8 mouse cellular contexts compared by ENCODE assay signal in genomic region chr11:3288521-3289301, GRCm38 (mm10). TPM values are rescaled to one million over a fixed set of nuclear protein-coding genes. Genes with fewer than 3 reads are reported as not detected.
A peak's percentile ranks its signal among the peaks of the same experiment; 100 is the strongest.
DNase-seq lines count a peak whose midpoint lies in the region; ATAC-seq and TF ChIP-seq lines count a peak whose summit lies in the region.

Patz1 (plus strand) TSS chr11:3288874.

- H3K9ac ChIP-seq in heart, embryonic 13.5 days, result peak within 1 kb of the TSS; percentile 98
- H3K9ac ChIP-seq in kidney, embryonic 15.5 days, result peak within 1 kb of the TSS; percentile 99
- peak within 1 kb of the TSS; percentile 84 for H3K9ac ChIP-seq in midbrain, postnatal 0 days (replicated peaks; ENCODE audit: low read length, poor library complexity, severe bottlenecking)
- peak within 1 kb of the TSS; percentile 92 for H3K9ac ChIP-seq in stomach, embryonic 15.5 days

- whole genome bisulfite sequencing in heart, embryonic 13.5 days, result under 1% methylated on average over 41 of the region's 41 CpGs
- WGBS in kidney, embryonic 15.5 days, result under 1% methylated on average over 41 of the region's 41 CpGs
- WGBS in midbrain, postnatal 0 days, result under 1% methylated on average over 41 of the region's 41 CpGs
- under 1% methylated on average over 41 of the region's 41 CpGs for WGBS in stomach, embryonic 15.5 days

- H3K27me3 ChIP-seq in E14TG2a.4 (ENCODE audit: insufficient read depth, low read length), result no peaks in the 10 kb centered on the region
- no peaks in the 10 kb centered on the region for H3K27me3 ChIP-seq in heart, embryonic 13.5 days (replicated peaks)
- H3K27me3 ChIP-seq in kidney, embryonic 15.5 days, result no peaks in the 10 kb centered on the region
- no peaks in the 10 kb centered on the region for H3K27me3 ChIP-seq in midbrain, postnatal 0 days (ENCODE audit: insufficient read depth, low read length)
- no peaks in the 10 kb centered on the region for H3K27me3 ChIP-seq in stomach, embryonic 15.5 days (replicated peaks)

- peak within 1 kb of the TSS; percentile 96 for H3K27ac ChIP-seq in embryonic fibroblast, embryonic 13.5 days (ENCODE audit: insufficient read depth, low read length)
- H3K27ac ChIP-seq in heart, embryonic 13.5 days (replicated peaks), result peak within 1 kb of the TSS; percentile 100
- peak within 1 kb of the TSS; percentile 100 for H3K27ac ChIP-seq in kidney, embryonic 15.5 days
- peak within 1 kb of the TSS; percentile 100 for H3K27ac ChIP-seq in midbrain, postnatal 0 days (ENCODE audit: low read depth, low read length)
- peak within 1 kb of the TSS; percentile 100 for H3K27ac ChIP-seq in stomach, embryonic 15.5 days

- DNase-seq in adrenal gland, postnatal 4 days (ENCODE audit: low spot score in 2 of 2), result peak in 1 of 2 experiments; percentile 28
- DNase-seq in liver, result peak; percentile 72
- peak; percentile 70 for DNase-seq in midbrain, postnatal 0 days (ENCODE audit: low spot score)

- H3K4me3 ChIP-seq in E14TG2a.4 (replicated peaks; ENCODE audit: low read length), result peak within 1 kb of the TSS; percentile 94
- peak within 1 kb of the TSS; percentile 91 for H3K4me3 ChIP-seq in embryonic fibroblast, embryonic 13.5 days (ENCODE audit: insufficient read depth, low read length)
- peak within 1 kb of the TSS; percentile 69 for H3K4me3 ChIP-seq in heart, embryonic 13.5 days
- peak within 1 kb of the TSS; percentile 85 for H3K4me3 ChIP-seq in kidney, embryonic 15.5 days (replicated peaks)
- H3K4me3 ChIP-seq in midbrain, postnatal 0 days (ENCODE audit: low read depth, low read length), result peak within 1 kb of the TSS; percentile 79
- peak within 1 kb of the TSS; percentile 85 for H3K4me3 ChIP-seq in stomach, embryonic 15.5 days (replicated peaks)

- TF ChIP-seq POLR2A in embryonic fibroblast, embryonic 13.5 days (IDR thresholded peaks at IDR 0.05; ENCODE audit: low read depth, low read length), result peak; percentile 88

- H3K36me3 ChIP-seq in E14TG2a.4 (ENCODE audit: insufficient read depth, low read length), result peaks cover 23% of the 10 kb centered on the region
- peaks cover 13% of the 10 kb centered on the region for H3K36me3 ChIP-seq in heart, embryonic 13.5 days
- peaks cover 6% of the 10 kb centered on the region for H3K36me3 ChIP-seq in kidney, embryonic 15.5 days
- peaks cover 6% of the 10 kb centered on the region; the same call in 1 of the 2 replicates for H3K36me3 ChIP-seq in midbrain, postnatal 0 days (ENCODE audit: insufficient read depth, low read length)
- peaks cover 4% of the 10 kb centered on the region; the same call in 1 of the 2 replicates for H3K36me3 ChIP-seq in stomach, embryonic 15.5 days

- no peak for TF ChIP-seq CTCF in E14TG2a.4 (conservative IDR thresholded peaks at IDR 0.05; ENCODE audit: low read length)
- no peak for TF ChIP-seq CTCF in embryonic fibroblast, embryonic 13.5 days (IDR thresholded peaks at IDR 0.05; ENCODE audit: borderline replicate concordance, insufficient read depth, low read length)
- no peak for TF ChIP-seq CTCF in midbrain, postnatal 0 days (IDR thresholded peaks at IDR 0.05)

- ATAC-seq in heart, embryonic 13.5 days (ENCODE audit: extremely low read depth, insufficient number of reproducible peaks, low FRiP score, low TSS enrichment), result peak; percentile 0; the same call in 1 of the 2 replicates
- peak; percentile 47 for ATAC-seq in kidney, embryonic 15.5 days (replicated peaks; ENCODE audit: low FRiP score)
- peak; percentile 32; the same call in 1 of the 2 replicates for ATAC-seq in midbrain, postnatal 0 days (ENCODE audit: low FRiP score)
- peak; percentile 17 for ATAC-seq in stomach, embryonic 15.5 days (ENCODE audit: insufficient read depth, low FRiP score, low read depth)

- H3K9me3 ChIP-seq in E14TG2a.4 (ENCODE audit: low read length), result peaks cover 4% of the 10 kb centered on the region
- no peaks in the 10 kb centered on the region for H3K9me3 ChIP-seq in heart, embryonic 13.5 days
- no peaks in the 10 kb centered on the region for H3K9me3 ChIP-seq in kidney, embryonic 15.5 days (replicated peaks)
- no peaks in the 10 kb centered on the region for H3K9me3 ChIP-seq in midbrain, postnatal 0 days (ENCODE audit: low read length)
- H3K9me3 ChIP-seq in stomach, embryonic 15.5 days, result no peaks in the 10 kb centered on the region

- peaks cover 26% of the 10 kb centered on the region for H3K4me1 ChIP-seq in E14TG2a.4 (replicated peaks; ENCODE audit: low read depth, low read length)
- H3K4me1 ChIP-seq in embryonic fibroblast, embryonic 13.5 days (ENCODE audit: control insufficient read depth, insufficient read depth, low read length), result no peaks in the 10 kb centered on the region; the same call in 1 of the 2 replicates
- H3K4me1 ChIP-seq in heart, embryonic 13.5 days, result peaks cover 38% of the 10 kb centered on the region
- H3K4me1 ChIP-seq in kidney, embryonic 15.5 days, result peaks cover 36% of the 10 kb centered on the region
- H3K4me1 ChIP-seq in midbrain, postnatal 0 days (ENCODE audit: insufficient read depth, low read length), result peaks cover 11% of the 10 kb centered on the region; the same call in 1 of the 2 replicates
- peaks cover 36% of the 10 kb centered on the region for H3K4me1 ChIP-seq in stomach, embryonic 15.5 days

- H3K4me2 ChIP-seq in heart, embryonic 13.5 days, result peak within 1 kb of the TSS; percentile 99
- H3K4me2 ChIP-seq in kidney, embryonic 15.5 days, result peak within 1 kb of the TSS; percentile 86
- H3K4me2 ChIP-seq in midbrain, postnatal 0 days (ENCODE audit: low read depth, low read length, poor library complexity, severe bottlenecking), result peak within 1 kb of the TSS; percentile 100
- H3K4me2 ChIP-seq in stomach, embryonic 15.5 days, result peak within 1 kb of the TSS; percentile 90

RNA-seq across cellular contexts. Expression of gene Patz1, which starts in this region (rescaled TPM):
- 10 to 100 TPM; 67.7 to 72.5 TPM for total RNA-seq in adrenal gland, postnatal 4 days (2021)
- 23.4 and 26.5 TPM in 2 replicates for polyA plus RNA-seq in embryonic fibroblast, embryonic 13.5 days (2011; ENCODE audit: insufficient read length, low read depth, missing spikeins)
- polyA plus RNA-seq in heart, embryonic 13.5 days (2015; fragmentation: Nextera tagmentation; extraction: Ambion mirVana), result 22.7 and 24.4 TPM in 2 replicates
- polyA plus RNA-seq in kidney, embryonic 15.5 days (2015; fragmentation: Nextera tagmentation; extraction: Ambion mirVana), result 57.3 and 60.4 TPM in 2 replicates
- total RNA-seq in midbrain, postnatal 0 days (2014; rRNA removed), result 79.3 and 81.3 TPM in 2 replicates
- polyA plus RNA-seq in midbrain, postnatal 0 days (2015; fragmentation: Nextera tagmentation; extraction: Ambion mirVana), result 36.3 and 39.3 TPM in 2 replicates
- polyA plus RNA-seq in stomach, embryonic 15.5 days (2015; fragmentation: Nextera tagmentation; extraction: Ambion mirVana), result 39.9 and 42.0 TPM in 2 replicates
